Mouse (Mus musculus): ENCODE measurements around the gene Fnbp1. TPM values are rescaled to one million over a fixed set of nuclear protein-coding genes. Genes with fewer than 3 reads are reported as not detected.

Gene Fnbp1
- polyA plus RNA-seq, 1 experiment = 23.9 TPM

DNA sequence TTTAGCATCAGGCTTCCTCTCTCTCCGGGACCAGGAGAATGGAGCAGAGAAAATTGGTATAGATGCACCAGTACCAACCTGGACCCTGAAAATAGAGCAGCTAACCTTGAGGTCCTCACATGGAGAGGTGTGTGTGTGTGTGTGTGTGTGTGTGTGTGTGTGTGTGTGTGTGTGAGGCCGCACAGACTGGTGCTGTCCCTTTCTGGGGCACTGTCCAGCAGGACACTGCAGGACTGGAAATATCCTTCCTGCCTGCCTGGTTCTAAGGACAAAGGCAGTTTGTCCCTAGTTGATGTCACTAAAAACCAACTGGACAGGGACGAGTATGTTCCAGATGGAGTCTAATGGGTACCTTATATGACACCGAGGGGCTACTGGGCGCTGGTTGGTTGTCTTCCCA, 117.9 kb downstream of the Fnbp1 start:
- TF ChIP-seq CTCF (conservative IDR thresholded peaks at IDR 0.05; ENCODE audit: insufficient read depth, insufficient read length, low read depth, low read length) (no peak), POLR2A (IDR thresholded peaks at IDR 0.05; ENCODE audit: low read depth, low read length) (no peak)
- H3K27me3 ChIP-seq (replicated peaks; ENCODE audit: control insufficient read depth, insufficient read depth, low read length) = no peaks in the 10 kb centered on the region
- no peak overlapping the region for H3K4me3 ChIP-seq (ENCODE audit: insufficient read depth, low read depth, low read length)
- peaks cover 12% of the 10 kb centered on the region; the same call in 1 of the 2 replicates for H3K4me1 ChIP-seq (ENCODE audit: control insufficient read depth, insufficient read depth, low read length)
- H3K27ac ChIP-seq (ENCODE audit: insufficient read depth, low read depth, low read length) = no peak overlapping the region
- no peak for DNase-seq
- WGBS = 76% methylated on average over 5 of the region's 5 CpGs
- H3K36me3 ChIP-seq (ENCODE audit: control insufficient read depth, insufficient read depth, low read length) = no peaks in the 10 kb centered on the region; the same call in 1 of the 2 replicates

GRCm38 (mm10) chr2:31020202-31020601, 121.6 kb downstream of the Fnbp1 start:
- TF ChIP-seq CTCF (conservative IDR thresholded peaks at IDR 0.05; ENCODE audit: insufficient read depth, insufficient read length, low read depth, low read length) = no peak
- no peak for TF ChIP-seq POLR2A (IDR thresholded peaks at IDR 0.05; ENCODE audit: low read depth, low read length)
- H3K27me3 ChIP-seq (replicated peaks; ENCODE audit: control insufficient read depth, insufficient read depth, low read length) = no peaks in the 10 kb centered on the region
- no peaks in the 10 kb centered on the region; the same call in 1 of the 2 replicates for H3K36me3 ChIP-seq (ENCODE audit: control insufficient read depth, insufficient read depth, low read length)
- H3K4me3 ChIP-seq (ENCODE audit: insufficient read depth, low read depth, low read length) = no peak overlapping the region
- DNase-seq = no peak
- peaks cover under 1% of the 10 kb centered on the region; the same call in 1 of the 2 replicates for H3K4me1 ChIP-seq (ENCODE audit: control insufficient read depth, insufficient read depth, low read length)
- no peak overlapping the region for H3K27ac ChIP-seq (ENCODE audit: insufficient read depth, low read depth, low read length)
- WGBS = 92% methylated on average over 2 of the region's 2 CpGs

DNA sequence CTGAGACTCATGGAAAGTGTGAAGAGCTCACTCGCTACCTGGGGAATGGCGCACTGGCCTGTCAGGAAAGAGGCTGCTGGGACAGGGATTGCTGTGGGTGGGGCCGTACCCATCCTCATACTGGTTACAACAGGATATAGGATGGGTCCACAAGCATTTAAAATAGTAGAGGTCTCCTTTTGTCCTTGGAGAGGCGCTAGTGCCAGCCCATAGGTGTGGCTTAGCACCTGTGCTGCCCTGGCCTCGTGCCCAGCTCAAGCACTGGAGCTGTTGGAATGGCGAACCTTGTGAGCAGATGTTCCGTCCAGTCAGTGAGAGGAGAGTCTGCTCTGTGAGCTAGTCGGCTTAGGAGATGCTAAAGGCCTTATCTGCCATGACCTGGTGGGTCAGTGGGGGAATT, 122.8 kb downstream of the Fnbp1 start:
- no peaks in the 10 kb centered on the region for H3K27me3 ChIP-seq (replicated peaks; ENCODE audit: control insufficient read depth, insufficient read depth, low read length)
- no peaks in the 10 kb centered on the region for H3K4me1 ChIP-seq (ENCODE audit: control insufficient read depth, insufficient read depth, low read length)
- H3K4me3 ChIP-seq (ENCODE audit: insufficient read depth, low read depth, low read length) = no peak overlapping the region
- TF ChIP-seq POLR2A (IDR thresholded peaks at IDR 0.05; ENCODE audit: low read depth, low read length) (no peak), CTCF (conservative IDR thresholded peaks at IDR 0.05; ENCODE audit: insufficient read depth, insufficient read length, low read depth, low read length) (no peak)
- 72% methylated on average over 8 of the region's 8 CpGs for WGBS
- H3K27ac ChIP-seq (ENCODE audit: insufficient read depth, low read depth, low read length) = no peak overlapping the region
- H3K36me3 ChIP-seq (ENCODE audit: control insufficient read depth, insufficient read depth, low read length) = no peaks in the 10 kb centered on the region; the same call in 1 of the 2 replicates
- no peak for DNase-seq

DNA sequence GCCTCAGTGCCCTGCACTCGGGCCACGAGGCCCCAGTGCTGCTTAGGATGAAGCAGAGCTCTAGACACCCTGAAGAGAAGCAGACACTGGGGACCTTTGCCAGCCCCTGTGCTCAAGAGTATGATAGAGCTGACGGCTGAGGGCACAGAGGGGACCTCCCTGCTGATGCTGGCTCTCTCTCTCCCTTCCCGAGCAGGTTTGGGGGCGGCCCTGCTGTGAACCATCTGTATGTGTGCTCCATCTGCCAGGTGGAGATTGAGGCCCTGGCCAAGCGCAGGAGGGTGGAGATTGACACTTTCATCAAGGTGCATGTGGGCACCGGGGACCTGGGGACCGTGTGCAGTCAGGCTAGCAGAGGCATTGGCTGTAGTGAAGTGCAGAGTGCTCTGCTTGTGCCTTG, 123.3 kb downstream of the Fnbp1 start:
- TF ChIP-seq POLR2A (IDR thresholded peaks at IDR 0.05; ENCODE audit: low read depth, low read length) = no peak
- TF ChIP-seq CTCF (conservative IDR thresholded peaks at IDR 0.05; ENCODE audit: insufficient read depth, insufficient read length, low read depth, low read length) = no peak
- H3K27me3 ChIP-seq (replicated peaks; ENCODE audit: control insufficient read depth, insufficient read depth, low read length) = no peaks in the 10 kb centered on the region
- no peaks in the 10 kb centered on the region; the same call in 1 of the 2 replicates for H3K36me3 ChIP-seq (ENCODE audit: control insufficient read depth, insufficient read depth, low read length)
- H3K4me3 ChIP-seq (ENCODE audit: insufficient read depth, low read depth, low read length) = no peak overlapping the region
- WGBS = 91% methylated on average over 8 of the region's 8 CpGs
- no peak for DNase-seq
- no peak overlapping the region for H3K27ac ChIP-seq (ENCODE audit: insufficient read depth, low read depth, low read length)
- H3K4me1 ChIP-seq (ENCODE audit: control insufficient read depth, insufficient read depth, low read length) = no peaks in the 10 kb centered on the region

DNA sequence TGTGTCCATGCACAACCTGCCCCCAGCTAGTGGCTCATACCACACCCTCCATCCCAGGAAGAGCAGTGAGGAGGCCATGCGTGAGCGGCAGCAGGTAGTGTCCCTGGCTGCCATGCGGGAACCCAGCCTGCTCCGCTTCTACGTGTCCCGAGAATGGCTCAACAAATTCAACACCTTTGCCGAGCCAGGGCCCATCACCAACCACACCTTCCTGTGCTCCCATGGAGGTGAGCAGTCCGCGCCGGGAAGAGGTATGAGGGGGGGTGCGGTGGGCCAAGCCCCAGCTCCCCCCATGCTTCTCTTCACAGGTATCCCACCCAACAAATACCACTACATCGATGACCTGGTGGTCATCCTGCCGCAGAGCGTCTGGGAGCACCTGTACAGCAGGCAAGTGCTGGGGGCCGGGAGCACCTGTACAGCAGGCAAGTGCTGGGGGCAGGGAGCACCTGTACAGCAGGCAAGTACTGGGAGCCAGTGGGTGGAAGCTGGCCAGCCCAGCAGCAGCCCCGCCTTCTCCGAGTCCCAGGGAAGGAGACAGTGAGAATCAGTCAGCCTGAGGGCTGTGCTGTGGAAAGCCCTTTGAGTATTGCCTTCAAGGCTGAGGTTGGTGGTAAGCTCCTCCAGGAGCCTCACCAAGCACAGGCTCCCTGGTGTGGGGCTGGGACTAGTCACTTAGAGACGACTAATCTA, 124.0 kb downstream of the Fnbp1 start:
- DNase-seq = no peak
- H3K4me1 ChIP-seq (ENCODE audit: control insufficient read depth, insufficient read depth, low read length) = no peaks in the 10 kb centered on the region
- H3K4me3 ChIP-seq (ENCODE audit: insufficient read depth, low read depth, low read length) = no peak overlapping the region
- H3K36me3 ChIP-seq (ENCODE audit: control insufficient read depth, insufficient read depth, low read length) = no peaks in the 10 kb centered on the region; the same call in 1 of the 2 replicates
- H3K27me3 ChIP-seq (replicated peaks; ENCODE audit: control insufficient read depth, insufficient read depth, low read length) = no peaks in the 10 kb centered on the region
- no peak overlapping the region for H3K27ac ChIP-seq (ENCODE audit: insufficient read depth, low read depth, low read length)
- WGBS = 94% methylated on average over 18 of the region's 18 CpGs
- no peak for TF ChIP-seq POLR2A (IDR thresholded peaks at IDR 0.05; ENCODE audit: low read depth, low read length)
- TF ChIP-seq CTCF (conservative IDR thresholded peaks at IDR 0.05; ENCODE audit: insufficient read depth, insufficient read length, low read depth, low read length) = no peak

- no peak overlapping the region for H3K4me3 ChIP-seq (ENCODE audit: insufficient read depth, low read depth, low read length)
- TF ChIP-seq CTCF (conservative IDR thresholded peaks at IDR 0.05; ENCODE audit: insufficient read depth, insufficient read length, low read depth, low read length) (no peak), POLR2A (IDR thresholded peaks at IDR 0.05; ENCODE audit: low read depth, low read length) (no peak)
- H3K27ac ChIP-seq (ENCODE audit: insufficient read depth, low read depth, low read length) = no peak overlapping the region
- no peaks in the 10 kb centered on the region for H3K4me1 ChIP-seq (ENCODE audit: control insufficient read depth, insufficient read depth, low read length)
- no peak for DNase-seq
- H3K27me3 ChIP-seq (replicated peaks; ENCODE audit: control insufficient read depth, insufficient read depth, low read length) = no peaks in the 10 kb centered on the region
- WGBS = 70% methylated on average over 14 of the region's 14 CpGs
- no peaks in the 10 kb centered on the region for H3K36me3 ChIP-seq (ENCODE audit: control insufficient read depth, insufficient read depth, low read length)
These were observed 128.3 kb downstream of the Fnbp1 start for GRCm38 (mm10) chr2:31013371-31014120.

- 92% methylated on average over 5 of the region's 5 CpGs for WGBS
- Histone ChIP-seq H3K4me3 (ENCODE audit: insufficient read depth, low read depth, low read length) (no peak overlapping the region), H3K36me3 (ENCODE audit: control insufficient read depth, insufficient read depth, low read length) (no peaks in the 10 kb centered on the region), H3K27me3 (replicated peaks; ENCODE audit: control insufficient read depth, insufficient read depth, low read length) (no peaks in the 10 kb centered on the region), H3K27ac (ENCODE audit: insufficient read depth, low read depth, low read length) (no peak overlapping the region), H3K4me1 (ENCODE audit: control insufficient read depth, insufficient read depth, low read length) (no peaks in the 10 kb centered on the region)
- no peak for TF ChIP-seq POLR2A (IDR thresholded peaks at IDR 0.05; ENCODE audit: low read depth, low read length)
- TF ChIP-seq CTCF (conservative IDR thresholded peaks at IDR 0.05; ENCODE audit: insufficient read depth, insufficient read length, low read depth, low read length) = no peak
- no peak for DNase-seq
These were observed 134.6 kb downstream of the Fnbp1 start for GRCm38 (mm10) chr2:31007208-31007607.
